Mouse (Mus musculus): ENCODE data around the gene Dtd1. TPM values are rescaled to one million over a fixed set of nuclear protein-coding genes. Genes with fewer than 3 reads are reported as not detected.

Dtd1 gene
- total RNA-seq, 2 experiments from 2014 or later, result 54.8 to 55.5 TPM

- DNase-seq (ENCODE audit: low spot score in 2 of 2), result no peak
These were observed 39.0 kb downstream of the Dtd1 start for GRCm38 (mm10) chr2:144638719-144639118.

GRCm38 (mm10) chr2:144640101-144640500 lies 40.4 kb downstream of the Dtd1 start:
- no peak for DNase-seq (ENCODE audit: low spot score in 2 of 2)

- no peak for DNase-seq (ENCODE audit: low spot score in 2 of 2)
These were observed 42.3 kb downstream of the Dtd1 start for GRCm38 (mm10) chr2:144641991-144642390.

- DNase-seq (ENCODE audit: low spot score in 2 of 2), result no peak
These were observed 46.7 kb downstream of the Dtd1 start for GRCm38 (mm10) chr2:144646360-144646759.

- DNase-seq (ENCODE audit: low spot score in 2 of 2), result no peak
These were observed 47.5 kb downstream of the Dtd1 start for GRCm38 (mm10) chr2:144647151-144647550.

GRCm38 (mm10) chr2:144649960-144650359 lies 50.3 kb downstream of the Dtd1 start:
- DNase-seq (ENCODE audit: low spot score in 2 of 2), result no peak

GRCm38 (mm10) chr2:144652841-144653240 lies 53.1 kb downstream of the Dtd1 start:
- DNase-seq (ENCODE audit: low spot score in 2 of 2), result no peak

- no peak for DNase-seq (ENCODE audit: low spot score in 2 of 2)
These were observed 55.6 kb downstream of the Dtd1 start for GRCm38 (mm10) chr2:144655307-144655706.

- DNase-seq (ENCODE audit: low spot score in 2 of 2), result no peak
These were observed 68.8 kb downstream of the Dtd1 start for GRCm38 (mm10) chr2:144668507-144668906.

- DNase-seq (ENCODE audit: low spot score in 2 of 2), result no peak
These were observed 70.7 kb downstream of the Dtd1 start for GRCm38 (mm10) chr2:144670289-144670930.

- no peak for DNase-seq (ENCODE audit: low spot score in 2 of 2)
These were observed 72.7 kb downstream of the Dtd1 start for GRCm38 (mm10) chr2:144672397-144672796.

- DNase-seq (ENCODE audit: low spot score in 2 of 2), result no peak
These were observed 77.0 kb downstream of the Dtd1 start for GRCm38 (mm10) chr2:144676546-144677228.

- DNase-seq (ENCODE audit: low spot score in 2 of 2), result no peak
These were observed 77.5 kb downstream of the Dtd1 start for GRCm38 (mm10) chr2:144677229-144677571.

GRCm38 (mm10) chr2:144678779-144679178 lies 79.1 kb downstream of the Dtd1 start:
- no peak for DNase-seq (ENCODE audit: low spot score in 2 of 2)

- no peak for DNase-seq (ENCODE audit: low spot score in 2 of 2)
These were observed 79.7 kb downstream of the Dtd1 start for GRCm38 (mm10) chr2:144679394-144679793.

GRCm38 (mm10) chr2:144692219-144692732 lies 92.6 kb downstream of the Dtd1 start:
- DNase-seq (ENCODE audit: low spot score in 2 of 2), result no peak

GRCm38 (mm10) chr2:144692777-144693176 lies 93.1 kb downstream of the Dtd1 start:
- no peak for DNase-seq (ENCODE audit: low spot score in 2 of 2)

GRCm38 (mm10) chr2:144694923-144695322 lies 95.2 kb downstream of the Dtd1 start:
- DNase-seq (ENCODE audit: low spot score in 2 of 2), result no peak

GRCm38 (mm10) chr2:144698046-144698445 lies 98.3 kb downstream of the Dtd1 start:
- DNase-seq (ENCODE audit: low spot score in 2 of 2), result no peak

GRCm38 (mm10) chr2:144700608-144701007 lies 100.9 kb downstream of the Dtd1 start:
- DNase-seq (ENCODE audit: low spot score in 2 of 2), result no peak

GRCm38 (mm10) chr2:144701415-144702149 lies 101.9 kb downstream of the Dtd1 start:
- DNase-seq (ENCODE audit: low spot score in 2 of 2), result no peak

GRCm38 (mm10) chr2:144709285-144709684 lies 109.6 kb downstream of the Dtd1 start:
- no peak for DNase-seq (ENCODE audit: low spot score in 2 of 2)
